Mouse (Mus musculus): Measurements from ENCODE around the gene Zfp14.

- no peak for TF ChIP-seq ZMIZ1 (IDR thresholded peaks at IDR 0.05; ENCODE audit: low read depth, low read length)
- no peak for TF ChIP-seq ZNF384 (IDR thresholded peaks at IDR 0.05; ENCODE audit: low read depth, low read length)
- TF ChIP-seq MYC (IDR thresholded peaks at IDR 0.05; ENCODE audit: low read depth, low read length): no peak
Observed at GRCm38 (mm10) chr7:29987551-29987950, 63.6 kb downstream of the Zfp14 start.

All from MEL (cell line).